Mouse (Mus musculus): ENCODE measurements around the gene Preb.

Preb gene

GRCm38 (mm10) chr5:30959966-30960501, at the start of gene Preb:
Gene Preb, minus strand, starts transcription at chr5:30960361.
- peak; percentile 94 for DNase-seq (ENCODE audit: low spot score)

GRCm38 (mm10) chr5:31004184-31004583, 44.0 kb upstream of the Preb start:
- peak; percentile 68 for DNase-seq (ENCODE audit: low spot score)

- no peak for DNase-seq (ENCODE audit: low spot score)
Observed at GRCm38 (mm10) chr5:31001560-31001959, 41.4 kb upstream of the Preb start.

DNA sequence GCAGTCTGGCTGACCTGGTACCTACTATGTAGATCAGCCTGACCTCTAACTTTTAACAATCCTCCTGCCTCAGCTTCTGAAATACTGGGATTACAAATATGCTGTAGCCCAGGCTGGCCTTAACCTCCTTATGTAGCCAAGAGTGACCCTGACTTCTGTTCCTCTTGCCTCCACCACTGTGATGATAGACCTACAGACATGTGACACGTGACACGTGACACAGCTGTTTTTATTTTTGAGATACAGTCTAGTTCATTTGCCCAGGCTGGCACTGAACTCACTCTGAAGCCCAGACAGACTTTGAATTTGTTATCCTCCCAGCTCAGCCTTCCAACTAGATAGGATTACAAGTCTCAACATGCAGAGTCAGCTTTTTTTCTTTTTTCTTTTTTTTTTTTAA, 40.8 kb upstream of the Preb start:
- DNase-seq (ENCODE audit: low spot score) = no peak

DNA sequence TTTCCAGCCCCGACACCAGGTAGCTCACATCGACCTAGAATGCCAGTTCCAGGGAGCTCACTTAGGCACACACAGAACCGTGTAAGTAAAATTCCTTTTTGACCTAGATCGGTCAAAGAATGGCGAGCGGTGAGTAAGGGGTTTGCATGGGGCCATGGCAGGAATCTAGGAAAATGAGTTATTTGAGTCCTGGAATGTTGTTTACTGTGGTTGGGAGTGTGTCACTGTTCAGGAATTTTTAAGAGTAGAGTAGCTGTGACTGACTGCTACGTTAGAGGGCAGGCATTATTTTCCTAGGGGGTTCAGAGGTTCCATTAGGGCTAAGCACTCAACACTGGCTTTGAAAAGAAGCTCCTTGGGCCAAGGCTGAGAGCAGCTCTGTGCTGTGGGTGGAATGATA, 40.0 kb upstream of the Preb start:
- no peak for DNase-seq (ENCODE audit: low spot score)

GRCm38 (mm10) chr5:30999324-30999723, 39.2 kb upstream of the Preb start:
- no peak for DNase-seq (ENCODE audit: low spot score)

GRCm38 (mm10) chr5:30998306-30998705, 38.1 kb upstream of the Preb start:
- no peak for DNase-seq (ENCODE audit: low spot score)

DNA sequence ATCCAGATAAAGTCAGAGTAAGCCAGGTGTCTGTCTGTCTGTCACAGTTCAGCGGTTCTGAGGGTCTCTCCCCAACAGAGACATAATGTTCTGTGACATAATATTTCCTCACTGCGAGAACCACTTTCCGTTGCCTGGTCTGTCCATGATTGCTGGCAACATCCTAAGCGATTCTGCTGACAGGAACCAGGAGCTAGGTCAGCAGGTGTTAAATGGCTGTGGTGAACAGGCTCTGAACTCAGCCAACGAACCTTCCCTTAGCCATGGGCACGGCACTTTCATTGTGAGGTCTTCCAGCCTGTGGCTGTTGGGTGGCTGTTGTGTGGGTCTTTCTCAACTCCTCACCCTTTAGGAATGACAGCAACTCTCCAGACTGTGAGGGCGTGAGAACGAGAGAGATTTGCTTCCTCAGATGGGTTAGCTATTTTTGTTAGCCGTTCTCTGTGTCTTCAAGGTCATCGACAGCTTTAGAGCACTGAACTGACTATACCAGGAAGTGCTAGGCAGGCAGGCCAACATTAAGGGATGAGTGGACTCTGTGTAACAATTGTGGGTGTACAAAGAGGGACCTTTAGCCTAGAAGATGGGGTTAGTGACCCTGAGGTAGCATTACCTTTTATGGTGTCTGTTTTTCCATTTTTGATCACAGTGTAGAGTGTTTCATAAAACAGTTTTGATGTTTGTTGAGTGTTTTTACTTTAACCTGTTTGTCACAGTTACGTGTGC, 34.9 kb upstream of the Preb start:
- DNase-seq (ENCODE audit: low spot score) = no peak

DNA sequence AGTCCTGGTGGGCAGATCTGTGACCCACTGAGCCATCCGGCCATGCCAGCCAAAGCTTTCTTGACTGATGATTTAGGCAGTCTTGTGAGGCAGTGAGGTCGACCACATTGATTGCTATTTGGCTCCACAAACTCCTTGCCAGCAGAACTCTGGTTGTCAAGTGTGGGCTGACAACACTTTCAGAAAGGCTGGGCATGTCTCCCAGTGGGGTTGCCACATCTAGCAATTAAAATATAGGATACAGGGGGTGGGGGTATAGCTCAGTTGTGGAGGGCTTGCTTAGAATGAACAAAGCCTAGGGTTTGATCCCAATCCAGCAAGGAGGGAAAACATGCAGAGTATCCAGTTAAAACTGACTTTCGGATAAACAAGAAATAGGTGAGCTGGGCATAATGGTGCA, 33.9 kb upstream of the Preb start:
- DNase-seq (ENCODE audit: low spot score) = no peak

GRCm38 (mm10) chr5:30992980-30993676, 33.0 kb upstream of the Preb start:
- no peak for DNase-seq (ENCODE audit: low spot score)

GRCm38 (mm10) chr5:30982357-30982756, 22.2 kb upstream of the Preb start:
- DNase-seq (ENCODE audit: low spot score) = no peak

- DNase-seq (ENCODE audit: low spot score) = no peak
Observed at GRCm38 (mm10) chr5:30974870-30975656, 14.9 kb upstream of the Preb start.

- DNase-seq (ENCODE audit: low spot score) = no peak
Observed at GRCm38 (mm10) chr5:30969440-30969839, 9.3 kb upstream of the Preb start.

DNA sequence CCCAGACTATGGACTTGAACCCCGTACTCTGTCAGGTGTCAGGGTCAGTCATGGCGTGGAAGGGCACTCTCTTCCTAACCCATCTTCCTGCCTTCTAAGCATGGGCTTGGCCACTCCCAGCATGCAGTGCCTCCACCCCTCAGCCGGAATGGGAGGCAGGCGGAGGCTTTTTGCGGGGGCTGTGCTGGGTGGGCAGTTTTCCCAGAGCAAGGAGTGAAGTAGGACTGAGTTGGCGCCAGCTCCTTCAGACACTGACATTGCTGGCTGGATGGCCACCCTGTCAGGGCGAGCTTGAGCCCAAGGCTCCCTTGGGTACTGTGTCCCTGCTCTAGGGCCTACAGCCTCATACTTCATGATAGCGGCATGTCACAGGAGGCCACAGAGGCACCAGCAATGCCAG, 8.3 kb upstream of the Preb start, which contains the start of gene Tcf23:
Tcf23 (plus strand) TSS at position 247 of the 400 bp plus-strand sequence.
- no peak for DNase-seq (ENCODE audit: low spot score)

- DNase-seq (ENCODE audit: low spot score) = no peak
Observed at GRCm38 (mm10) chr5:30966189-30966588, 6.0 kb upstream of the Preb start.

DNA sequence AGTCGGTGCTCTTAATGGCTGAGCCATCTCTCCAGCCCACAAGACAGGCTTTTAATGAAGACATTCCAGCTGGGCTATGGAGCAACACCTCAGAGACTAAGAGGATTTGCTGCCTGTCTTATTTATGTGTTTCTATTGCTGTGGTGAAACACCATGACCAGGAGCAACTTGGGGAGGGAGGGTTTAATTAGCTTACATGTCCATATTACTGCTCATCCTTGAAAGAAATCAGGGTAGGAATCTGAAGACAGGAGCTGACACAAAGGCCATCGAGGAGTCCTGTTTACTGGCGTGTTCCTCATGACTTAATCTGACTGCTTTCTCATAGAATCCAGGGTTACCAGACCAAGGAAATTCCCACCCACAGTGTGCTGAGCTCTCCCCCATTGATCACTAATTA, 3.8 kb upstream of the Preb start:
- no peak for DNase-seq (ENCODE audit: low spot score)

- DNase-seq (ENCODE audit: low spot score) = no peak
Observed at GRCm38 (mm10) chr5:30961545-30962505, 1.7 kb upstream of the Preb start.

GRCm38 (mm10) chr5:30960814-30961213, 653 bp upstream of the Preb start:
- DNase-seq (ENCODE audit: low spot score) = no peak

GRCm38 (mm10) chr5:30959198-30959854, 835 bp downstream of the Preb start:
- DNase-seq (ENCODE audit: low spot score) = no peak

DNA sequence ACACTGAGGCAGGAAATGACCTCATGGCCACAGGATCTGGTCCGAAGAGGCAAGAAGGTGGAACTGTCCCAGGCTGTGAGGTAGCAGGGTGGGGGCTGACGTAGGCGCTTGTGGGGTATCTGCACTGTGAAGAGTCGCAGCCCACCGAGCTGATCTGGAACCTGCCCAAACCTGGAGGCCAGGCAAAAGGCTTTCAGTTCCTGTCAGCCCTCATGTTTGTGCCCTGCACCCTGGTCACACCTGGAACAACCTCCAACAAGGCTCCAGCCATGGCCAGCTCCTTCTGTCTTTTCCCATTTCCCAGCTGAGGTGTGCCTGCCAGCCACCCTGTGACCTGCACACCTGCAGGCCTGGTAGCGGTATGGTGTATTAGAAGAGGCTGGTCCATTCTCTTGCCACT, 2.3 kb downstream of the Preb start:
- no peak for DNase-seq (ENCODE audit: low spot score)

DNA sequence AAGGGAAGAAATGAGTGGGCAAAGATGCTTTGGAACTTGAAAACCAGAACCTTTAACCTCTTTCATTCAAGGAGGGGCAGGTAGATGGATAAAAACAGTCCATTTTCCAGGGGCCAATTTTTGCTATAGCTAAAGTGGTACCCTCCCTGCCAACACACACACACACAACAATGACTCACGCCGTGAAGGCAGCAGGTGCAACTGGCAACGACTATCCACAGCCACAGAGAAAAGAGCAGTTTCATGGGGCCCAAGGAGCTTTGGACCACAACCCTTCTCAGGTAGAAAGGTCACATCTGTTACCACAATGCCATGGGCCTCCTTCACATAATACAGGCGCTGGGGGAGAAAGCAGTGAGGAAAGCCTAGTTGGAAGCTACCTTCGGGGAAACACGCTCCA, 4.4 kb downstream of the Preb start:
- DNase-seq (ENCODE audit: low spot score) = no peak
